Mouse (Mus musculus) CH12.LX (cell line): ENCODE results near the gene 4932414N04Rik. TPM values are rescaled to one million over a fixed set of nuclear protein-coding genes. Genes with fewer than 3 reads are reported as not detected.

Experiments
- DNase-seq: peaks from one replicate; pipeline ENCODE4 v3.0.0-alpha.2; 2013; ENCODE audit errors: extremely low read depth
- H3K27ac ChIP-seq: 2 replicates; pipeline ENCODE4 v1.5.1; 2012; ENCODE audit warnings: low read depth, mild to moderate bottlenecking, control low read depth, moderate library complexity; ENCODE audit not compliant: insufficient read depth
- H3K27me3 ChIP-seq: replicated peaks from 2 replicates; pipeline ENCODE3; 2012; ENCODE audit warnings: inconsistent platforms
- H3K36me3 ChIP-seq, 2 experiments: replicated peaks in 1 of 2; 2 replicates each; pipeline versions ENCODE3 to v1.6.1; 2012; ENCODE audit warnings: inconsistent platforms in 1 of 2, low read length in 1 of 2, mild to moderate bottlenecking in 1 of 2, mixed read lengths in 1 of 2, moderate library complexity in 1 of 2; ENCODE audit not compliant: control insufficient read depth in 1 of 2, insufficient read depth in 1 of 2
- H3K4me1 ChIP-seq, 2 experiments: 2 replicates each; pipeline ENCODE4 v1.6.1; 2012; ENCODE audit warnings: inconsistent platforms in 1 of 2, moderate library complexity in 1 of 2; ENCODE audit not compliant: insufficient read depth in 2 of 2, control insufficient read depth in 1 of 2
- H3K4me2 ChIP-seq: 2 replicates; pipeline ENCODE4 v1.6.1; 2012; ENCODE audit warnings: low read depth, mild to moderate bottlenecking, control low read depth; ENCODE audit not compliant: poor library complexity, insufficient read depth, severe bottlenecking
- H3K4me3 ChIP-seq, 3 experiments: fragments of 150-350 bp in 1 of 3; sonication (generic) in 1 of 3; replicated peaks in 1 of 3; 2 replicates each; pipeline versions ENCODE3 to v1.5.1; 2011 to 2012; ENCODE audit warnings: low read depth in 2 of 3, low read length in 2 of 3, mild to moderate bottlenecking in 2 of 3, moderate library complexity in 2 of 3, control low read depth in 1 of 3, improper control_type of control experiment in 1 of 3, inconsistent platforms in 1 of 3, mixed read lengths in 1 of 3; ENCODE audit not compliant: poor library complexity in 1 of 3
- H3K79me2 ChIP-seq: replicated peaks from 2 replicates; pipeline ENCODE4 v1.6.1; 2012; ENCODE audit warnings: mild to moderate bottlenecking, moderate library complexity; ENCODE audit not compliant: control insufficient read depth, poor library complexity, insufficient read depth, severe bottlenecking; ENCODE audit errors: extremely low read depth
- H3K9ac ChIP-seq: 2 replicates; pipeline ENCODE4 v1.6.1; 2012; ENCODE audit warnings: low read depth, mild to moderate bottlenecking, control low read depth, moderate library complexity; ENCODE audit not compliant: insufficient read depth
- H3K9me3 ChIP-seq: replicated peaks from 2 replicates; pipeline ENCODE3; 2012; ENCODE audit warnings: low read length, inconsistent platforms, mixed read lengths
- BHLHE40 ChIP-seq: IDR thresholded peaks from 2 replicates; pipeline ENCODE4 v1.6.1; 2011; ENCODE audit warnings: mild to moderate bottlenecking, low read depth, low read length, improper control_type of control experiment
- CHD1 ChIP-seq: IDR thresholded peaks from 2 replicates; pipeline ENCODE4 v1.6.1; 2012; ENCODE audit warnings: low read depth, low read length, improper control_type of control experiment, inconsistent platforms
- CTCF ChIP-seq, 2 experiments: IDR thresholded peaks in 1 of 2; conservative IDR thresholded peaks in 1 of 2; 2 replicates each; pipeline ENCODE4 v1.5.1; 2011 to 2012; ENCODE audit warnings: low read depth in 2 of 2, low read length in 2 of 2, improper control_type of control experiment in 1 of 2, inconsistent platforms in 1 of 2, mild to moderate bottlenecking in 1 of 2, moderate library complexity in 1 of 2
- E2F4 ChIP-seq: IDR thresholded peaks from 2 replicates; pipeline ENCODE4 v1.6.1; 2011; ENCODE audit warnings: low read depth, low read length, improper control_type of control experiment; ENCODE audit not compliant: insufficient replicate concordance
- ELF1 ChIP-seq: IDR thresholded peaks from 2 replicates; pipeline ENCODE4 v1.6.1; 2014; ENCODE audit warnings: low read depth, mild to moderate bottlenecking, inconsistent platforms, low read length, improper control_type of control experiment
- EP300 ChIP-seq: IDR thresholded peaks from 2 replicates; pipeline ENCODE4 v1.6.1; 2011; ENCODE audit warnings: low read length, improper control_type of control experiment
- ETS1 ChIP-seq: conservative IDR thresholded peaks from 2 replicates; pipeline ENCODE4 v1.6.1; 2012; ENCODE audit warnings: low read depth, mild to moderate bottlenecking, inconsistent platforms, low read length, improper control_type of control experiment, moderate library complexity
- GABPA ChIP-seq: IDR thresholded peaks from 2 replicates; pipeline ENCODE4 v1.6.1; 2012; ENCODE audit warnings: low read depth, low read length, improper control_type of control experiment, inconsistent platforms; ENCODE audit not compliant: insufficient replicate concordance
- HCFC1 ChIP-seq: IDR thresholded peaks from 2 replicates; pipeline ENCODE4 v1.6.1; 2012; ENCODE audit warnings: low read depth, mild to moderate bottlenecking, inconsistent platforms, low read length, improper control_type of control experiment
- JUN ChIP-seq: IDR thresholded peaks from 2 replicates; pipeline ENCODE4 v1.6.1; 2011; ENCODE audit warnings: low read depth, mild to moderate bottlenecking, low read length, improper control_type of control experiment, moderate library complexity; ENCODE audit not compliant: insufficient read depth
- JUND ChIP-seq: conservative IDR thresholded peaks from 2 replicates; pipeline ENCODE4 v1.6.1; 2011; ENCODE audit warnings: low read depth, low read length, improper control_type of control experiment
- KAT2A ChIP-seq: IDR thresholded peaks from 2 replicates; pipeline ENCODE4 v1.6.1; 2012; ENCODE audit warnings: low read length, improper control_type of control experiment, inconsistent platforms; ENCODE audit not compliant: insufficient replicate concordance
- MAFK ChIP-seq: IDR thresholded peaks from 2 replicates; pipeline ENCODE4 v1.6.1; 2011; ENCODE audit warnings: low read length, improper control_type of control experiment; ENCODE audit not compliant: insufficient replicate concordance
- MEF2A ChIP-seq: IDR thresholded peaks from 2 replicates; pipeline ENCODE4 v1.6.1; 2014; ENCODE audit warnings: low read depth, mild to moderate bottlenecking, inconsistent platforms, low read length, improper control_type of control experiment, borderline replicate concordance
- MYC ChIP-seq: IDR thresholded peaks from 2 replicates; pipeline ENCODE4 v1.6.1; 2011; ENCODE audit warnings: low read depth, mild to moderate bottlenecking, improper control_type of control experiment, low read length
- NRF1 ChIP-seq: IDR thresholded peaks from 2 replicates; pipeline ENCODE4 v1.6.1; 2014; ENCODE audit warnings: low read depth, mild to moderate bottlenecking, inconsistent platforms, low read length, improper control_type of control experiment, moderate library complexity
- PAX5 ChIP-seq: IDR thresholded peaks from 2 replicates; pipeline ENCODE4 v1.6.1; 2012; ENCODE audit warnings: low read length, inconsistent platforms, mixed read lengths
- POLR2AphosphoS2 ChIP-seq: IDR thresholded peaks from 2 replicates; pipeline ENCODE4 v1.6.1; 2011; ENCODE audit warnings: low read depth, low read length, improper control_type of control experiment
- RAD21 ChIP-seq: IDR thresholded peaks from 2 replicates; pipeline ENCODE4 v1.6.1; 2011; ENCODE audit warnings: low read depth, mild to moderate bottlenecking, low read length, improper control_type of control experiment, moderate library complexity
- RCOR1 ChIP-seq: conservative IDR thresholded peaks from 2 replicates; pipeline ENCODE4 v1.6.1; 2012; ENCODE audit warnings: low read depth, mild to moderate bottlenecking, inconsistent platforms, low read length, improper control_type of control experiment
- SMC3 ChIP-seq: IDR thresholded peaks from 2 replicates; pipeline ENCODE4 v1.6.1; 2011; ENCODE audit warnings: low read depth, low read length, improper control_type of control experiment
- TBP ChIP-seq: conservative IDR thresholded peaks from 2 replicates; pipeline ENCODE4 v1.6.1; 2011; ENCODE audit warnings: low read depth, low read length, improper control_type of control experiment
- TCF12 ChIP-seq: IDR thresholded peaks from 2 replicates; pipeline ENCODE4 v1.6.1; 2014; ENCODE audit warnings: low read depth, mild to moderate bottlenecking, inconsistent platforms, low read length, improper control_type of control experiment
- USF1 ChIP-seq: IDR thresholded peaks from 2 replicates; pipeline ENCODE4 v1.6.1; 2014; ENCODE audit warnings: low read depth, mild to moderate bottlenecking, inconsistent platforms, low read length, improper control_type of control experiment
- USF2 ChIP-seq: conservative IDR thresholded peaks from 2 replicates; pipeline ENCODE4 v1.6.1; 2011; ENCODE audit warnings: low read depth, low read length, improper control_type of control experiment
- ZNF384 ChIP-seq: IDR thresholded peaks from 2 replicates; pipeline ENCODE4 v1.6.1; 2012; ENCODE audit warnings: low read depth, low read length, improper control_type of control experiment, inconsistent platforms
- dilution Hi-C: fragments of 300-500 bp; cut with MboI; formaldehyde crosslinking; loops from 2 replicates; pipeline ENCODE4 v1.14.3; 2020; ENCODE audit warnings: low sequenced_read_pairs; ENCODE audit not compliant: extremely low pct_unique_long_range_greater_than_20kb, extremely low pct_ligation_motif_present
- in situ Hi-C: fragments of 300-500 bp; cut with MboI; formaldehyde crosslinking; loops from 3 replicates; pipeline ENCODE4 v1.14.3; 2019; ENCODE audit warnings: low sequenced_read_pairs, low pct_ligation_motif_present, low pct_unique_long_range_greater_than_20kb, mixed read lengths
- polyA plus RNA-seq: library from polyadenylated mRNA; unstranded; fragments of >175 nt; gene quantifications from 2 replicates; pipeline ENCODE4 v1.2.1, GENCODE M21; 2012; ENCODE audit warnings: low read depth; ENCODE audit not compliant: insufficient read length
- total RNA-seq, 2 experiments: library from RNA; depleted of rRNA; stranded (reverse); fragments of 300-350 nt in 1 of 2; fragments of >200 nt in 1 of 2; gene quantifications; 2 replicates each; pipeline ENCODE4 v1.2.3; 2012 to 2014

Gene 4932414N04Rik
- total and polyA plus RNA-seq, 3 experiments = not detected

DNA sequence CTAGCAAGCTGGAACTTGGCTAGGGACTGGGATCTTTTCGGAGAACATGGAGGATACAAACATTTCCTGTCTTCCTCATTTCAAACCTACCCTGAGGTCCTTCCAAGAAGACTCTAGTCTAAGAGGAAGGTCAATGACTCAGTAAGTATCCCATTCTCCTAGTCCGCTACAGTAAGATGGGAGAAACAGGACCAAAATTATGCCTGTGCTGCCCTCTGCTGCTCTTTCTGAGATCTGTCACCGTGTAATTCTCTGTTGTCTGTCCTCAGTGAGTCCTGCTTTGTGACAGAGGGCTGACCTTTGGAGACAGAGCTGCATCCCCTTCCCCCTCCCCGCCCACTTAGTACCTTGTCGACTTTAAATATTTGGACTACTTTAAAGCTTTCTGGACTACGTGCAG is 100.5 kb downstream of the 4932414N04Rik start:
- Histone ChIP-seq H3K4me2 (no peak overlapping the region), H3K9ac (no peak overlapping the region), H3K36me3 (no peaks in the 10 kb centered on the region), H3K4me1 (no peaks in the 10 kb centered on the region), H3K27ac (no peak overlapping the region), H3K27me3 (no peaks in the 10 kb centered on the region), H3K79me2 (no peaks in the 10 kb centered on the region), H3K4me3 (no peak overlapping the region), H3K9me3 (peaks cover 37% of the 10 kb centered on the region)
- dilution Hi-C loops = no loop called here
- no peak for DNase-seq
- in situ Hi-C loops = no loop called here
- TF ChIP-seq RCOR1 (no peak), CHD1 (no peak), SMC3 (no peak), MAFK (no peak), MEF2A (no peak), GABPA (no peak), BHLHE40 (no peak), E2F4 (no peak), USF1 (no peak), ZNF384 (no peak), KAT2A (no peak), PAX5 (no peak), TBP (no peak), POLR2AphosphoS2 (no peak), ELF1 (no peak), USF2 (no peak), CTCF (conservative IDR thresholded peaks at IDR 0.05 in 1 of 2, IDR thresholded peaks at IDR 0.05 in 1 of 2; ENCODE audit: low read depth in 2 of 2, low read length in 2 of 2) (no peak), NRF1 (no peak), JUN (no peak)

DNA sequence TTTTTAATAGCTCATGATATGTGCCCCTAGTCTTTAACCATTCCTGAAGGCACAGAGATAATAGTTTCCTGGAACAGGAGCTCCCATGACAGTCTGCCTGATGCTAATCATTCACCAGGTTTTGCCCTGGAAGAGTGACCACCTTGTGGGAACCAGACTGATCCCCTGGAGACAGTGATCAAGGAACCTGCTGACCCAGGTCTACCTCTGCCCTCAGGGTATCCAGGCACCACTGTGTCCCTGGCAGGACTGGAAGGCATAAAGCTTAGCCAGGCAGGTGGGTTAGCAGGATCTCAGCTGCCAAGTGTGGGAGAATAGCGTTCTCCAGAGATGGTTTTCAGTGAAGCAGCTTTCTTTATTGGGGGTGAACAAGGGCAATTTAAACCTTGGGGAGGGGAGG is 109.1 kb downstream of the 4932414N04Rik start:
- Histone ChIP-seq H3K9ac (no peak overlapping the region), H3K4me3 (no peak overlapping the region), H3K9me3 (peaks cover 40% of the 10 kb centered on the region), H3K79me2 (no peaks in the 10 kb centered on the region), H3K4me1 (no peaks in the 10 kb centered on the region), H3K27ac (no peak overlapping the region), H3K4me2 (no peak overlapping the region), H3K36me3 (no peaks in the 10 kb centered on the region), H3K27me3 (no peaks in the 10 kb centered on the region)
- no peak for DNase-seq
- TF ChIP-seq JUND (no peak), PAX5 (no peak), MYC (no peak), MEF2A (no peak), BHLHE40 (no peak), JUN (no peak), EP300 (no peak), RAD21 (no peak), E2F4 (no peak), HCFC1 (no peak), RCOR1 (no peak), ELF1 (no peak), ETS1 (no peak), SMC3 (no peak), CHD1 (no peak), TCF12 (no peak), KAT2A (no peak)
- dilution Hi-C loops = no loop called here
- in situ Hi-C loops = no loop called here
